Comparison of ENCODE assay signal across 11 mouse cellular contexts in the genomic region with DNA sequence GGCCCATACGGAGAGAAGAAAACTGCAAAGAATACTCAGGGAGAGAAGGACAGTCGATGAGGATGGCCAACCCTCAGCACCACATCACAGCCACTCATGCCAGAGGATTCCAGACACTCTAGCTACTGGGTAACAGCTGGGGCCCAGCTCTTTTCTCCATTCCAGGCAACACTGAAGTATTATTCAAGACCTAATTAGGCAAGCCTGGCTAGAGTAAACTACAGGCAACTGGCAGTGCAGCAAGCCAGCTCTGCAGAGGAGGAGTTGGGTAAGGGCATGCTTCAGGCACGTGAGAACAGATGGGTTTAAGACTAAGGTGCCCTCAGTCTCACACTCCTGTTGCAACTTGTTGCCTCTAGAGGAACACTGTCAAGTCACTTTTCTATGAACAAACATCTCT.
A peak's percentile ranks its signal among the peaks of the same experiment; 100 is the strongest.
DNase-seq lines count a peak whose midpoint lies in the region; ATAC-seq and TF ChIP-seq lines count a peak whose summit lies in the region.
"Had no signal": no experiment of that assay in that cellular context is flagged by ENCODE, and none has a peak within 500 bp of the region (broad histone marks: within the 10 kb centered on the region; RNA-seq: fewer than 3 reads in every experiment).

No protein-coding gene starts in this region.

- no peak overlapping the region for H3K9ac ChIP-seq in hindbrain, postnatal 0 days (replicated peaks; ENCODE audit: low read length)
- H3K9ac ChIP-seq in hindbrain, embryonic 11.5 days (ENCODE audit: low read depth, low read length): no peak overlapping the region
- no peak overlapping the region for H3K9ac ChIP-seq in stomach, postnatal 0 days (ENCODE audit: low read length)
- H3K9ac ChIP-seq: limb, embryonic 15.5 days had no signal

- H3K4me3 ChIP-seq in hindbrain, postnatal 0 days (ENCODE audit: low read length): no peak overlapping the region
- H3K4me3 ChIP-seq in hindbrain, embryonic 11.5 days (ENCODE audit: low read depth, low read length): no peak overlapping the region
- no peak overlapping the region for H3K4me3 ChIP-seq in stomach, postnatal 0 days (ENCODE audit: low read depth, low read length)
- H3K4me3 ChIP-seq: hindbrain, embryonic 10.5 days; limb, embryonic 15.5 days had no signal

- peak; percentile 10 for TF ChIP-seq EP300 in stomach, postnatal 0 days (optimal IDR thresholded peaks at IDR 0.05)

- DNase-seq in adrenal gland, postnatal 10 days: peak; percentile 46
- no peak for DNase-seq in adrenal gland, adult 18-20 months (ENCODE audit: low spot score in 2 of 2)
- no peak for DNase-seq in hindbrain, postnatal 0 days (ENCODE audit: low spot score)
- DNase-seq in hindbrain, embryonic 11.5 days (ENCODE audit: low spot score): no peak
- peak; percentile 33 for DNase-seq in right cerebral cortex, postnatal 14 days
- no peak for DNase-seq in right cerebral cortex, adult 2 months (ENCODE audit: low spot score in 2 of 2)
- DNase-seq in stomach, postnatal 0 days (ENCODE audit: low spot score): no peak
- no peak for DNase-seq in cerebellum, adult 9-10 months

- no peak for TF ChIP-seq CTCF in hindbrain, postnatal 0 days (IDR thresholded peaks at IDR 0.05; ENCODE audit: low read depth)
- TF ChIP-seq CTCF in stomach, postnatal 0 days (IDR thresholded peaks at IDR 0.05; ENCODE audit: low read depth): no peak

- 61% methylated on average over 3 of the region's 3 CpGs for WGBS in hindbrain, postnatal 0 days
- 67% methylated on average over 3 of the region's 3 CpGs for WGBS in hindbrain, embryonic 11.5 days
- WGBS in stomach, postnatal 0 days: 43% methylated on average over 3 of the region's 3 CpGs

- peak; percentile 45; the same call in 1 of the 2 replicates for ATAC-seq in hindbrain, postnatal 0 days
- ATAC-seq in hindbrain, embryonic 11.5 days (ENCODE audit: low FRiP score): no peak
- ATAC-seq in stomach, postnatal 0 days (ENCODE audit: low FRiP score, low TSS enrichment): peak; percentile 47; the same call in 1 of the 2 replicates

- no peaks in the 10 kb centered on the region for H3K36me3 ChIP-seq in hindbrain, postnatal 0 days (ENCODE audit: insufficient read depth, low read length)
- no peaks in the 10 kb centered on the region for H3K36me3 ChIP-seq in hindbrain, embryonic 11.5 days (ENCODE audit: control insufficient read depth, insufficient read depth, low read length)
- H3K36me3 ChIP-seq in stomach, postnatal 0 days (ENCODE audit: control insufficient read depth, insufficient read depth, low read length): no peaks in the 10 kb centered on the region
- H3K36me3 ChIP-seq: hindbrain, embryonic 10.5 days; limb, embryonic 15.5 days had no signal

- H3K9me3 ChIP-seq in hindbrain, postnatal 0 days (ENCODE audit: low read length): no peaks in the 10 kb centered on the region
- H3K9me3 ChIP-seq in hindbrain, embryonic 11.5 days (ENCODE audit: control insufficient read depth, low read length): no peaks in the 10 kb centered on the region
- H3K9me3 ChIP-seq in stomach, postnatal 0 days (ENCODE audit: control insufficient read depth, low read length): no peaks in the 10 kb centered on the region
- H3K9me3 ChIP-seq: G1E; hindbrain, embryonic 10.5 days; limb, embryonic 15.5 days had no signal

- no peak overlapping the region for H3K4me2 ChIP-seq in hindbrain, postnatal 0 days (ENCODE audit: low read depth, low read length)
- H3K4me2 ChIP-seq in hindbrain, embryonic 11.5 days (replicated peaks; ENCODE audit: low read depth, low read length): no peak overlapping the region
- no peak overlapping the region for H3K4me2 ChIP-seq in stomach, postnatal 0 days (replicated peaks; ENCODE audit: low read depth)
- H3K4me2 ChIP-seq: limb, embryonic 15.5 days had no signal

- H3K27me3 ChIP-seq in hindbrain, postnatal 0 days (ENCODE audit: insufficient read depth, low read length): no peaks in the 10 kb centered on the region
- no peaks in the 10 kb centered on the region for H3K27me3 ChIP-seq in hindbrain, embryonic 11.5 days (ENCODE audit: control insufficient read depth, insufficient read depth, low read length)
- H3K27me3 ChIP-seq in stomach, postnatal 0 days (ENCODE audit: control insufficient read depth, insufficient read depth, low read length): no peaks in the 10 kb centered on the region
- H3K27me3 ChIP-seq: limb, embryonic 15.5 days had no signal

- H3K4me1 ChIP-seq in hindbrain, postnatal 0 days (ENCODE audit: insufficient read depth, low read length): peaks cover 11% of the 10 kb centered on the region
- 0 out of 2 replicates have a peak, but pooled peaks cover 2% of the 10 kb centered on the region for H3K4me1 ChIP-seq in hindbrain, embryonic 11.5 days (replicated peaks; ENCODE audit: control insufficient read depth, insufficient read depth, low read length)
- H3K4me1 ChIP-seq in stomach, postnatal 0 days (replicated peaks; ENCODE audit: control insufficient read depth, insufficient read depth): no peaks in the 10 kb centered on the region

- H3K27ac ChIP-seq in hindbrain, postnatal 0 days: no peak overlapping the region
- no peak overlapping the region for H3K27ac ChIP-seq in hindbrain, embryonic 11.5 days (ENCODE audit: low read depth, low read length)
- peak overlapping the region; percentile 49; the same call in 1 of the 2 replicates for H3K27ac ChIP-seq in stomach, postnatal 0 days (replicated peaks)
- H3K27ac ChIP-seq: hindbrain, embryonic 10.5 days; limb, embryonic 15.5 days had no signal

Comparison
In these comparisons a context has a peak if more than half of its experiments do, and no peak if none do; other contexts are left out.
1. DNase-seq: peak in adrenal gland, postnatal 10 days (single experiment) and right cerebral cortex, postnatal 14 days (single experiment); none in adrenal gland, adult 18-20 months (0 of 2), hindbrain, postnatal 0 days (single experiment), hindbrain, embryonic 11.5 days (single experiment), right cerebral cortex, adult 2 months (0 of 2), stomach, postnatal 0 days (single experiment) and cerebellum, adult 9-10 months (single experiment).